Mouse (Mus musculus) ovary, postnatal 10 days (tissue): ENCODE data around the gene Mcrip1.
"Not testable (repeated sequence)": the region's sequence is repeated elsewhere in the genome, so short reads cannot be mapped to it uniquely, and the experiment has no call there.

Experiments
- DNase-seq: peaks from one replicate; pipeline ENCODE4 v3.0.0; 2022; ENCODE audit warnings: low spot score

Gene Mcrip1

GRCm38 (mm10) chr11:120549168-120549945 lies at the start of gene Mcrip1:
TSS of gene Mcrip1 (minus strand) at chr11:120549727.
- peak; percentile 86 for DNase-seq

DNA sequence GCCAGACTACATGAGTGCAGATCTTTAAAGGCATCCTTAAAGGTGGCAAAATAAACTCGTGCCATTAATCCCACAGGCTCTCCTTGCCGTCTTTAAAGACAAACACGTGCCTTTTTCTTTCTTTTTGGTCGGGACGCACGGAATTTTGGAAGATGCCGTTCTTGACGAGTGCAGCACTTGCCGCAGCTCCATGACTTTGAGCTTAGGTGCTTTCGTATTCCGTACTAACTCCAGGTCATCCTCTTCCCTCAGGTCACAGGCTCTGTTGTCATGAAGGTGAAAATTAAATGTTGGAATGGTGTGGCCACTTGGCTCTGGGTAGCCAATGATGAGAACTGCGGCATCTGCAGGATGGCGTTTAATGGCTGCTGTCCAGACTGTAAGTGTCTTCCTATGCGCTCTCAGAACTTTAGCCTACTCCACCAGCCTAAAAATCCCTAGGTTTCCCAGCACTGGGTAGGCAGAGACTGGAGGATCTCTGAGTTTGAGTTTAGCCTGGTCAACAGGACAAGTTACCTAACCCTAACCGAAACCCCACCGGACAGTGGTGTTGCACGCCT lies 49.5 kb upstream of the Mcrip1 start:
- DNase-seq = no peak

GRCm38 (mm10) chr11:120598283-120598989 lies 48.9 kb upstream of the Mcrip1 start, which contains the start of the genes Alyref and Anapc11:
TSS of gene Alyref (minus strand) at chr11:120598365.
TSS of gene Anapc11 (plus strand) at chr11:120598421.
- peak; percentile 74 for DNase-seq

GRCm38 (mm10) chr11:120597240-120598235 lies 48.0 kb upstream of the Mcrip1 start:
- DNase-seq = no peak

GRCm38 (mm10) chr11:120588531-120588930 lies 39.0 kb upstream of the Mcrip1 start:
- no peak for DNase-seq

GRCm38 (mm10) chr11:120583937-120584336 lies 34.4 kb upstream of the Mcrip1 start:
- DNase-seq = no peak

DNA sequence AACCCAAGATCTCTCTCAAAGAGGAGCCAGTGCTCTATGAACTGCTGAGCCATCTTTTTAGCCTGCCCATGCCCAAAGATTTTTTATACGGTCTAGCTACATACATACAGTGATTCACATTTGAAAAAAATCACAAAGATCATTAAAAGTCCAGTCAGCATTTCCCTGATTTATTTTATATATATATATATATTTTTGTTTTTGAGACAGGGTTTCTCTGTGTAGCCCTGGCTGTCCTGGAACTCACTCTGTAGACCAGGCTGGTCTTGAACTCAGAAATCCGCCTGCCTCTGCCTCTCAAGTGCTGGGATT lies 33.4 kb upstream of the Mcrip1 start:
- not testable (repeated sequence) for DNase-seq

- no peak for DNase-seq
Observed at GRCm38 (mm10) chr11:120582268-120582981, 32.9 kb upstream of the Mcrip1 start.

DNA sequence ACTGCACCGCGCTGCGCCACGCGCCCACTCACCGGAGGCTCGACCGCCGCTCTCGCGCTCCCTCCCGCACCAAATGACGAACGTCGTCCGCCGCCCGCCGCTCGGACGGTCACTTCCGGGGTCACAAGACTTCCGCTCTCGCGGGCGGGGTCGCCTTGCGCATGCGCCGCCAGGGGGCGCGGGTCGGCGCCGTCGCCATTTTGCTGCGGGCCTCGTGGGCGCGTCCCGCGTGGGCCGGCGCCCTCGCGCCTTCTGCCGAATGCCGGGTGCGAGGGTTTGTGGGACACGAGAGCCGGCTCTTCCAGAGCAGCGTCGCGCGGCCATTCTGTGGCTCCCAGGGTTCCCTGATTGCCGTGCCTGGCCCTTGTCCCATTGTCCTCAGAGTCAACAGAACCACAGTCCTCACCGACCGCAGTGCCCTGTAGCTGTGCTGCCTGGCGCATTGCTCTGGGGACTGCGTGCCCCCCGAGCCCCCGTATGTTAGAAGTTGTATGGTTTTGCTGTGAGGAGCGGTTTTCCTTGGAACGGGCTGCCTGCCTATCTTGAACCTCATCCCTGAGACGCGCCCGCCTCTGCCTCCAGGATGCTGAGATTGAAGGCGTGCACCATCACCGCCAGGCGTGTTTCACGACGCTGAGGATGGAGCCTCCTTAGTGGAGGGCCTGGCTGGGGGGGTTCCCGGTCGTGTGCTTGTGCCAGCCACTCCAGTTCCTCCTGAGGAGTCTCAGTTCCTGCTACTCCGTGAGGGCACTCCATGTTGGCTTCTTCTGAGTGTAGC lies 32.2 kb upstream of the Mcrip1 start, which contains the start of gene Arhgdia:
Gene Arhgdia, minus strand, starts transcription at position 135 of the 778 bp plus-strand sequence.
- DNase-seq = peak; percentile 78

- DNase-seq = no peak
Observed at GRCm38 (mm10) chr11:120580871-120581331, 31.4 kb upstream of the Mcrip1 start.

- no peak for DNase-seq
Observed at GRCm38 (mm10) chr11:120580190-120580589, 30.7 kb upstream of the Mcrip1 start.

GRCm38 (mm10) chr11:120579316-120580107 lies 30.0 kb upstream of the Mcrip1 start:
- DNase-seq = peak; percentile 57

DNA sequence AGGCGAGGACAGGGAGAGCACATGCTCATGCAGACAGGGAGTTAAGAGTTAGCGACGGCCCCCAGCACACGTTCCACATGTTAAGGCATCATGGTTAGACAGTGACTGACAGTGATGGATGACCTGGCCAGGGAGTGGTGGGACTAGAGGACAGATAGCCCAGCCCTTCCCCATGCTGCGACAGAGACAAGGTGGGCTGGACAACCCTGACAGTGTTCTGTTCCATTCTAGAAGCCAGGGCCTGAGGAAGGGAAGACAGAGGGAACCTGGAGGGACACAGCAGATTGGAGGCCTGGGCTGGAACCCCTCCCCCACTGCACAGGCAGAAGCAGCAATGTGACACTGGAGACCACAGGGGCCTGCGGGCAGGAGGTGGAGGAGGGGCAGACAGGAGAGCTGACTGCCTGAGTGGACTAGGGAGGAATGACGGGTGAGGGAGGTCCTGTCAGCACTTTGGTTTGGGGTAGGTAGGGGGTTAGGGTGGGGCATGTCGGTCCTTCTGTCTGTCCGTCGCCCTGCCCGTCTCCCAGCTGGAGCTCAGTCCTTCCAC lies 29.2 kb upstream of the Mcrip1 start:
- DNase-seq = no peak

GRCm38 (mm10) chr11:120578024-120578693 lies 28.6 kb upstream of the Mcrip1 start:
- DNase-seq = no peak

- no peak for DNase-seq
Observed at GRCm38 (mm10) chr11:120577211-120578023, 27.9 kb upstream of the Mcrip1 start.

- no peak for DNase-seq
Observed at GRCm38 (mm10) chr11:120576365-120576981, 26.9 kb upstream of the Mcrip1 start.

GRCm38 (mm10) chr11:120575940-120576339 lies 26.4 kb upstream of the Mcrip1 start:
- no peak for DNase-seq
